Mouse (Mus musculus): ENCODE data around the gene Cdkn2a. TPM values are rescaled to one million over a fixed set of nuclear protein-coding genes. Genes with fewer than 3 reads are reported as not detected.

Cdkn2a gene
- total RNA-seq, 1 experiment: 53.4 TPM

- no peak for DNase-seq (ENCODE audit: low read depth, low spot score)
- Histone ChIP-seq H3K4me3 (ENCODE audit: insufficient read depth in 1 of 2, low read depth in 1 of 2, low read length in 2 of 2, poor library complexity in 1 of 2, severe bottlenecking in 1 of 2) (no peak overlapping the region; a peak in 2 of 4 replicates), H3K27ac (ENCODE audit: insufficient read depth, low read depth, low read length, poor library complexity, severe bottlenecking) (no peak overlapping the region), H3K36me3 (ENCODE audit: control insufficient read depth, insufficient read depth, low read length, poor library complexity, severe bottlenecking) (no peaks in the 10 kb centered on the region), H3K4me1 (ENCODE audit: control insufficient read depth in 2 of 2, insufficient read depth in 2 of 2, low read length in 2 of 2, poor library complexity in 1 of 2) (no peaks in the 10 kb centered on the region; a peak in 1 of 4 replicates), H3K9me3 (ENCODE audit: control insufficient read depth, insufficient read depth, low read depth, low read length) (no peaks in the 10 kb centered on the region), H3K9ac (ENCODE audit: insufficient read depth, low read depth, low read length, poor library complexity, severe bottlenecking) (no peak overlapping the region)
- in situ Hi-C loops (cut with MboI; ENCODE audit: low sequenced_read_pairs in 2 of 2, unreplicated experiment in 2 of 2): no loop called here
- TF ChIP-seq ZC3H11A (IDR thresholded peaks at IDR 0.05; ENCODE audit: borderline replicate concordance, low read depth, low read length) (no peak), CHD2 (IDR thresholded peaks at IDR 0.05; ENCODE audit: low read depth, low read length) (no peak), HCFC1 (IDR thresholded peaks at IDR 0.05; ENCODE audit: borderline replicate concordance, insufficient read depth, low read length) (no peak), MAFK (IDR thresholded peaks at IDR 0.05; ENCODE audit: insufficient read depth, low read depth, low read length) (no peak), ZNF384 (IDR thresholded peaks at IDR 0.05; ENCODE audit: low read depth, low read length) (no peak)
Observed at GRCm38 (mm10) chr4:89293516-89293915, 937 bp downstream of the Cdkn2a start.

DNA sequence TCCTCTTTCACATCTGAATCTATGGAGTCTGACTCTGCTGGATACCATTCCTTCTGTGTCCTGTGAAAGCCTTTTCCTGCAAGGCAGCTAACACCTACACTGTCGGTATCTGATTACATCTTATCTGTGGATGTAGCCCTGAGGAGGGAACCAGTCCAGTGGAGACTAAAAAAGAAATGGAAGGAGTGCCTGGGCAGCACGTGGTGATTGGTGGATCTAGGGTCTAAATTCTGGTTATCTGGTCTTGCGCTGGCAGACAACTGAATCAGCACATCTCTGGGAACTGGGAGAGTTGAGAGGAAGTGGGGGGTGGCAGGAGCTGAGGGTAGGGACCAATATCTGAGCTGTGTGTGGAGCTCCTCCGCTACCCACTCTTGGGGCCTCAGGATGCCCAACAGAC, 5.4 kb downstream of the Cdkn2a start:
- H3K36me3 ChIP-seq (ENCODE audit: control insufficient read depth, insufficient read depth, low read length, poor library complexity, severe bottlenecking): no peaks in the 10 kb centered on the region
- H3K9ac ChIP-seq (ENCODE audit: insufficient read depth, low read depth, low read length, poor library complexity, severe bottlenecking): no peak overlapping the region
- no peaks in the 10 kb centered on the region for H3K9me3 ChIP-seq (ENCODE audit: control insufficient read depth, insufficient read depth, low read depth, low read length)
- H3K4me1 ChIP-seq (ENCODE audit: control insufficient read depth in 2 of 2, insufficient read depth in 2 of 2, low read length in 2 of 2, poor library complexity in 1 of 2): no peaks in the 10 kb centered on the region
- DNase-seq (ENCODE audit: low read depth, low spot score): no peak
- no peak overlapping the region for H3K4me3 ChIP-seq (ENCODE audit: insufficient read depth in 1 of 2, low read depth in 1 of 2, low read length in 2 of 2, poor library complexity in 1 of 2, severe bottlenecking in 1 of 2)
- no peak overlapping the region for H3K27ac ChIP-seq (ENCODE audit: insufficient read depth, low read depth, low read length, poor library complexity, severe bottlenecking)
- no peak for TF ChIP-seq ZNF384 (IDR thresholded peaks at IDR 0.05; ENCODE audit: low read depth, low read length)
- TF ChIP-seq ZC3H11A (IDR thresholded peaks at IDR 0.05; ENCODE audit: borderline replicate concordance, low read depth, low read length): no peak
- TF ChIP-seq HCFC1 (IDR thresholded peaks at IDR 0.05; ENCODE audit: borderline replicate concordance, insufficient read depth, low read length): no peak
- TF ChIP-seq MAFK (IDR thresholded peaks at IDR 0.05; ENCODE audit: insufficient read depth, low read depth, low read length): no peak
- TF ChIP-seq CHD2 (IDR thresholded peaks at IDR 0.05; ENCODE audit: low read depth, low read length): no peak
- in situ Hi-C loops (cut with MboI; ENCODE audit: low sequenced_read_pairs in 2 of 2, unreplicated experiment in 2 of 2): no loop called here

DNA sequence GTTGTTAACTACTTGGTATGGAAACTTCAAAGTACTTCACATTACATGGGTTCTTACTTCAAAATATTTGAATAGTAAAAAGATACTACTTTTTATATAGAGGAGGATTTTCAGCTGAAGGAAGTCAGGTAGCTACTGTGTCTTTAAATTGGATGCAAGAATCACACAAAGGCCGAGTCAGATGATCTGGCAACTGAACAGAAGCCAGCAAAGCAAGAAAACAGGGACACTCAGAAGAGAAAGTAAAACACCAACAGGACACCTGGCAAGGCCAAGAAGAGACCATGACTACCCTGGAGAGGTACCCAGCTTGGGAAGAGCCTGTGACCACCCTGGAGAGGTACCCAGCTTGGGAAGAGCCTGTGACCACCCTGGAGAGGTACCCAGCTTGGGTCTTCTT, 7.9 kb downstream of the Cdkn2a start:
- Histone ChIP-seq H3K27ac (ENCODE audit: insufficient read depth, low read depth, low read length, poor library complexity, severe bottlenecking) (no peak overlapping the region), H3K9me3 (ENCODE audit: control insufficient read depth, insufficient read depth, low read depth, low read length) (no peaks in the 10 kb centered on the region), H3K9ac (ENCODE audit: insufficient read depth, low read depth, low read length, poor library complexity, severe bottlenecking) (no peak overlapping the region), H3K4me3 (ENCODE audit: insufficient read depth in 1 of 2, low read depth in 1 of 2, low read length in 2 of 2, poor library complexity in 1 of 2, severe bottlenecking in 1 of 2) (no peak overlapping the region), H3K4me1 (ENCODE audit: control insufficient read depth in 2 of 2, insufficient read depth in 2 of 2, low read length in 2 of 2, poor library complexity in 1 of 2) (peaks cover 0 to 4% of the 10 kb centered on the region in 2 experiments; a peak in 1 of 4 replicates), H3K36me3 (ENCODE audit: control insufficient read depth, insufficient read depth, low read length, poor library complexity, severe bottlenecking) (no peaks in the 10 kb centered on the region)
- no peak for DNase-seq (ENCODE audit: low read depth, low spot score)
- TF ChIP-seq CHD2 (IDR thresholded peaks at IDR 0.05; ENCODE audit: low read depth, low read length) (no peak), ZC3H11A (IDR thresholded peaks at IDR 0.05; ENCODE audit: borderline replicate concordance, low read depth, low read length) (no peak), MAFK (IDR thresholded peaks at IDR 0.05; ENCODE audit: insufficient read depth, low read depth, low read length) (no peak), ZNF384 (IDR thresholded peaks at IDR 0.05; ENCODE audit: low read depth, low read length) (no peak), HCFC1 (IDR thresholded peaks at IDR 0.05; ENCODE audit: borderline replicate concordance, insufficient read depth, low read length) (no peak)
- in situ Hi-C loops (cut with MboI; ENCODE audit: low sequenced_read_pairs in 2 of 2, unreplicated experiment in 2 of 2): no loop called here

- Histone ChIP-seq H3K4me3 (ENCODE audit: insufficient read depth in 1 of 2, low read depth in 1 of 2, low read length in 2 of 2, poor library complexity in 1 of 2, severe bottlenecking in 1 of 2) (no peak overlapping the region), H3K9me3 (ENCODE audit: control insufficient read depth, insufficient read depth, low read depth, low read length) (no peaks in the 10 kb centered on the region), H3K36me3 (ENCODE audit: control insufficient read depth, insufficient read depth, low read length, poor library complexity, severe bottlenecking) (no peaks in the 10 kb centered on the region), H3K4me1 (ENCODE audit: control insufficient read depth in 2 of 2, insufficient read depth in 2 of 2, low read length in 2 of 2, poor library complexity in 1 of 2) (peaks cover 0 to 4% of the 10 kb centered on the region in 2 experiments; a peak in 1 of 4 replicates), H3K9ac (ENCODE audit: insufficient read depth, low read depth, low read length, poor library complexity, severe bottlenecking) (no peak overlapping the region), H3K27ac (ENCODE audit: insufficient read depth, low read depth, low read length, poor library complexity, severe bottlenecking) (no peak overlapping the region)
- TF ChIP-seq CHD2 (IDR thresholded peaks at IDR 0.05; ENCODE audit: low read depth, low read length) (no peak), HCFC1 (IDR thresholded peaks at IDR 0.05; ENCODE audit: borderline replicate concordance, insufficient read depth, low read length) (no peak), ZC3H11A (IDR thresholded peaks at IDR 0.05; ENCODE audit: borderline replicate concordance, low read depth, low read length) (no peak), ZNF384 (IDR thresholded peaks at IDR 0.05; ENCODE audit: low read depth, low read length) (no peak), MAFK (IDR thresholded peaks at IDR 0.05; ENCODE audit: insufficient read depth, low read depth, low read length) (no peak)
- in situ Hi-C loops (cut with MboI; ENCODE audit: low sequenced_read_pairs in 2 of 2, unreplicated experiment in 2 of 2): no loop called here
- DNase-seq (ENCODE audit: low read depth, low spot score): no peak
Observed at GRCm38 (mm10) chr4:89285688-89286087, 8.8 kb downstream of the Cdkn2a start.

- H3K4me3 ChIP-seq (ENCODE audit: insufficient read depth in 1 of 2, low read depth in 1 of 2, low read length in 2 of 2, poor library complexity in 1 of 2, severe bottlenecking in 1 of 2): peak overlapping the region in 1 of 2 experiments; percentile 37; a peak in 3 of 4 replicates
- H3K9me3 ChIP-seq (ENCODE audit: control insufficient read depth, insufficient read depth, low read depth, low read length): no peaks in the 10 kb centered on the region
- no peaks in the 10 kb centered on the region for H3K36me3 ChIP-seq (ENCODE audit: control insufficient read depth, insufficient read depth, low read length, poor library complexity, severe bottlenecking)
- DNase-seq (ENCODE audit: low read depth, low spot score): no peak
- in situ Hi-C loops (cut with MboI; ENCODE audit: low sequenced_read_pairs in 2 of 2, unreplicated experiment in 2 of 2): no loop called here
- H3K9ac ChIP-seq (ENCODE audit: insufficient read depth, low read depth, low read length, poor library complexity, severe bottlenecking): no peak overlapping the region
- no peak overlapping the region for H3K27ac ChIP-seq (ENCODE audit: insufficient read depth, low read depth, low read length, poor library complexity, severe bottlenecking)
- peaks cover 0 to 4% of the 10 kb centered on the region in 2 experiments; a peak in 1 of 4 replicates for H3K4me1 ChIP-seq (ENCODE audit: control insufficient read depth in 2 of 2, insufficient read depth in 2 of 2, low read length in 2 of 2, poor library complexity in 1 of 2)
- TF ChIP-seq ZNF384 (IDR thresholded peaks at IDR 0.05; ENCODE audit: low read depth, low read length) (no peak), HCFC1 (IDR thresholded peaks at IDR 0.05; ENCODE audit: borderline replicate concordance, insufficient read depth, low read length) (no peak), ZC3H11A (IDR thresholded peaks at IDR 0.05; ENCODE audit: borderline replicate concordance, low read depth, low read length) (no peak), CHD2 (IDR thresholded peaks at IDR 0.05; ENCODE audit: low read depth, low read length) (no peak), MAFK (IDR thresholded peaks at IDR 0.05; ENCODE audit: insufficient read depth, low read depth, low read length) (no peak)
Observed at GRCm38 (mm10) chr4:89282661-89283060, 11.8 kb downstream of the Cdkn2a start.
